Mouse (Mus musculus): ENCODE results near the gene Anxa6. TPM values are rescaled to one million over a fixed set of nuclear protein-coding genes. Genes with fewer than 3 reads are reported as not detected.

Gene Anxa6
- 10 to 100 TPM; 85.6 to 95.3 (median 89.4) TPM for total RNA-seq (2022)

DNA sequence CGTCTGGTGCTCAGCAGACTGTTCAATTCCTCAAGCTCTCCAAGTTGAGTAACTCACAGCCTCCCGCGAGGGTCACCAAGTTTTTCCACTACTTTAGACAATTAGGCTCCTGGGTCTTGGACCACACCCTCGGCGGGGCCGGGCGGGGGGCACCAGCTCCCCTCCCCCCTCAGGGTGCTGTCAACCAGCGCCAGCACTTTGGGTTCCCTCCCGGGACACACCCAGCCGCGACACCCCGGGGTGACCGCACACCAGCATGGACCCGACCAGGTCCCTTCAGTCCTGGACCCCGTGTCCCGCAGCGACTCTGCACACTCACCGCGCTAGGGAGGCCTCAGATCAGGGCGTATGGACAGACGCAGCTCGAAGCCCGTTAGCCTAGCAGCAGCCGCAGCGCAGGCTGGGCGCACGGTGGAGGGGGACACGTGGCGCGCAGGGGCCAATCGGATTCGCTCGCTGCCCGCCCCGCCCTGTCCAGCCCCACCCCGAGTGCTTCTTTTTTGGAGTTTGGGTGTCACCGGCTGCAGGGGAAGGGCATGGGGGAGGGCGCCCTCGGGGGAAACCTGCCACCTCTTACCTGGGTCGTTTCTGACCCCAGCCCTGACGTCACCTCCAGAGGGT, at the start of gene Anxa6:
TSS of gene Anxa6 (minus strand) at position 406 of the 621 bp plus-strand sequence.
- DNase-seq (ENCODE audit: low spot score in 2 of 2), result peak in 1 of 2 experiments; percentile 65

GRCm38 (mm10) chr11:55081206-55081605, 48.0 kb upstream of the Anxa6 start:
- DNase-seq (ENCODE audit: low spot score in 2 of 2), result no peak

GRCm38 (mm10) chr11:55079180-55079579, 45.9 kb upstream of the Anxa6 start:
- DNase-seq (ENCODE audit: low spot score in 2 of 2), result no peak

DNA sequence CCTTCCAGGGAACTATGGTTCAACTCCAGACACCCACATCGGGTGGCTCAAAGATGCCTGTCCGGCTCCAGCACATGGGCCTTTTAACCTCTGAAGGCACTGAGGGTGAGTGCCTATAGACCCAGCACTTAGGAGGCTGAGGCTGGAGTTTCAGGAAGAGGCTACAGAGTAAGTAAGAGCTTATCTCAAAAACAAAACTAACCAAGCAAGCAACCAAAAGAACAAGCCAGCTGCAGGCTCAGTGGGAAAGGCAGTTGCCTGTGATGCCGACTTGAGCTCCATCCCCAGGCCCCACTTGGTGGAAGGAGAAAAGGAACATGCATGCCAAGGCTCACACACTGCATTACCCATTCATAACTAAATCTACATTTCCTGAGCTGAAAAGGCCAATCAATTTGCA, 45.3 kb upstream of the Anxa6 start:
- no peak for DNase-seq (ENCODE audit: low spot score in 2 of 2)

DNA sequence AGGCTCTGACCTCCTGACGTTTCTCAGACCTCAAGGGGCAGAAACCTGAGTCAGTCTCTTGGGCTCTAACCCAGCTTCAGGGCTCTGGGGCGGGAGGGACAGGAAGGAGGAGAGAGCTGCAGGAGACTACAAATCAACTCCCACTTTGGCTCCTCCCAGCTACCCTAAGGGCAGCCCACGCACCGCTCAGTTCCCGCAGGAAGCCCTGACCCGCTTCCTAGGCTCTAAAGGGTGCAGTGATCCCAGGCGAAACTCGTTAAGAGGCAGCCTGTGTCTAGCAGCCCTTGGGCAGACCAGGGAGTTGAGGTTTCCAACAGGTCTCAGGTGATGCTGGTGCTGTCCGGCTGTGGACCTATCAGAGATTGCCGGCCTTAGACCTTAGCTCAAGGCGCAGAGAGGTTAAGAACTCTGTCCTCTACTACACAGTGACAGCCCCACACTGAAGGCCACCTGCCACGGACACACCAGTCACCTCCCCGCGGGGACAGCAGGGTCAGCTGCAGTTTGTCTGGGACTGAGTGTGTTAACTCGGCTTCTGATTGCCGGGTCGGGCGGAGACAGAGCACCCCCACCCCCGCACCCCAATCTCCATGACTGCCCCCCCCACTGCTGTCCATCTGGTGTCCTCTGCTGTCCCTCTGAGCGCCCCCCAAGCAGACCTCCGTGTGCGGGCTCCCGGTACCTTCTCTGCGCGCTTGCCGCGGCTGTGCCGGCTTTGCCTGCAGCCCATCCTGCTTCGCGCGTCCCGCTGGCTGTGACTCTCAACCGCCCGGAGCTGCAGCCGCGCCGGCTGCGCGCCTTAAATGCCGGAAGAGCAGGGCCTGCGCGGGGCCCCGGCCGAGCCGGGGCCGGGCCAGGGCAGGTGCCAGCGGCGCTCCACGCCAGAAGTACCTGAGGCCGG, 44.3 kb upstream of the Anxa6 start, which contains the start of gene Ccdc69:
TSS of gene Ccdc69 (minus strand) at position 801 of the 901 bp plus-strand sequence.
- no peak for DNase-seq (ENCODE audit: low spot score in 2 of 2)

DNA sequence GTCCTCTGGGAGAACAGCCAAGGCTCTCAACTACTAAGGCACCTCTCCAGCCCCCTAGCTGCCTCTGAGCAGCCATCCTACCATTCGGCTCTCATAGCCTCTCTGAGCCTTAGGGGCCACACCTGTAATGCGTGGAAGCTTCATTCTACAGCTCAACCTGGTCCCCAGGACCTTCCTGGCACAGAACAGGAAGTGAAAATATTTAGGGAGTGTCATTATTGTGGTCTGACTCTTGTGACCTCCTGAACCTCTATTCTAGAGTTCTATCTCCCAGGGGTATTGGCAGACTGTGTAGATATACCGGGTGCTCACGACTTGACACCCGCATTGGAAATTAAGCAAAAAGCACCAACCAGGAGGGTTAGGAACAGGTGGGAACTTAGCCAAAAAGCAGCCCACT, 43.0 kb upstream of the Anxa6 start:
- DNase-seq (ENCODE audit: low spot score in 2 of 2), result no peak

DNA sequence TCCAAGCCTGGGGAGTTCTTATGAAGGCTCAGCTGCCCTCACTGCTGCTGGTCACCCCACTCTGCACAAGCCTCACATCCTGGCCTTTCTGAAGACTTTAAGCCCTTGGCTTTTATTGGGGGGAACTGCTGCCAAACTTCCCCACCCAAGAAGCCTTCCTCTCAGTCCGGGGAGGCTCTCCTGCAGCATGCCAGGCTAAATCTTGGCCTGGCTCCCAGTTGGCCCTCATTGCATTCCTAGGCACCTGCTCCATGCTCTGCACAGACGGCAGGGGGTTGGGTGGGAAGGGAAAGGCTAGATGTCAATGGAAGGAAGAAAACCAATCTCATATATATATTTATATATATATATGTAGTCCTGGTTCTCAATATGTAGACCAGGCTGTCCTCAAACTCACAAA, 42.4 kb upstream of the Anxa6 start:
- DNase-seq (ENCODE audit: low spot score in 2 of 2), result no peak

DNA sequence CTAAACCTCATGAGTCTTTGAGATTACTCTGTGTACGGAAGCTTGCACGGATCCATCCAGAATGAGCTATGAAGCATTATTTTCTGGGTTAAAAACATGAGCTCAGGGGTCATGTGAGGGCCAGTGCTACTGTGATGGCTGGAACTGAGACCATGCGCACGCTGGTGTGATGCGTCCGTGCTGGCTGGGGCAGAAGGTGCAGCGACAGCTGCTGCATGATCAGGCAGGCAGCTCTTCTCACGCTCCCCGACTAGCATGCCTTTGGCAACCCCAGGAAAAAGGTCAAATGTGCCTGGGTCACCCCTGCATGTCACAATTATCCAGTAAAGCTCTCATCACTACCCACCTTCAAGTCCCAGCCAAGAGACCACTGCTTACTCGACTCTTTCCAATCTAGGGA, 39.9 kb upstream of the Anxa6 start:
- DNase-seq (ENCODE audit: low spot score in 2 of 2), result no peak

GRCm38 (mm10) chr11:55072467-55072866, 39.2 kb upstream of the Anxa6 start:
- no peak for DNase-seq (ENCODE audit: low spot score in 2 of 2)

- no peak for DNase-seq (ENCODE audit: low spot score in 2 of 2)
Measured at GRCm38 (mm10) chr11:55071344-55071743, 38.1 kb upstream of the Anxa6 start.

DNA sequence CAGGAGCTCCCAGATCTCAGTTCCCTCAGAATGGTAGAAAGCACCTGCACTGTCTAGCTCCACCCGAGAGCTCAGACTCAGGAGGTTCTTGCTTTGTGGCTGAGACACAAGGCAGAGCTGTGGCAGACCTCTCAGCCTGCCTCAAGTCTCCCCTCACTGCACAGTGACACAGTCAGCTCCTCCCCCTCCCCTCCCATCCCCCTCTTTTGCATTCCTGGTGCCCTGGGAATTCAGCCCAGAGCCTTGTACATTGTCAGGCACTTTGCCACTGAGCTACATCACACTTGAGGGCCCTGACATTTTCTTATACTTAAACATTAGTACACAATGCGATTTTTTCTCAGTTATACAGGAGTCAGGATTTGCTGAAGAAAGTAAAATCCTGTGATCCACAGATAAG, 35.8 kb upstream of the Anxa6 start:
- no peak for DNase-seq (ENCODE audit: low spot score in 2 of 2)

- DNase-seq (ENCODE audit: low spot score in 2 of 2), result no peak
Measured at GRCm38 (mm10) chr11:55066921-55067320, 33.7 kb upstream of the Anxa6 start.

- DNase-seq (ENCODE audit: low spot score in 2 of 2), result no peak
Measured at GRCm38 (mm10) chr11:55062856-55063255, 29.6 kb upstream of the Anxa6 start.

DNA sequence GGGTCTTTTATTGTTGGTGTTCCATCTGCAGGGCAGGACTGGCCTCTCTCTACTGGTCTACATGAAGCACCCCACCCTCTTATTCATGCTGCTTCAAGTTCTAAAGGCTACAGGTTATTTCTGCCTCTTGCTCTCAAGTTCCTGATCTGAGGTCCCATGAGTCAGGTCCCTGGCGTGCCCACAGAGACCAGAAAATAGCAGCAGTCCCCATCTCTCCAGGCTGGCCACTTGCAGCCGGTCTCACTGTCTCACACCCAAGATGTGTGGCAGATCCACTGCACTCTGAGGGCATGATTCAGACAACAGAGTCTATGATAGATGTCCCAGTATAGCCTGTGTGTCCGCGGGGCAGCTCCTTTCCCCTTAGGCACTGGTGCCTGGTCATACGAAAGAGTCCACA, 27.6 kb upstream of the Anxa6 start:
- no peak for DNase-seq (ENCODE audit: low spot score in 2 of 2)

- DNase-seq (ENCODE audit: low spot score in 2 of 2), result no peak
Measured at GRCm38 (mm10) chr11:55057511-55057910, 24.3 kb upstream of the Anxa6 start.

DNA sequence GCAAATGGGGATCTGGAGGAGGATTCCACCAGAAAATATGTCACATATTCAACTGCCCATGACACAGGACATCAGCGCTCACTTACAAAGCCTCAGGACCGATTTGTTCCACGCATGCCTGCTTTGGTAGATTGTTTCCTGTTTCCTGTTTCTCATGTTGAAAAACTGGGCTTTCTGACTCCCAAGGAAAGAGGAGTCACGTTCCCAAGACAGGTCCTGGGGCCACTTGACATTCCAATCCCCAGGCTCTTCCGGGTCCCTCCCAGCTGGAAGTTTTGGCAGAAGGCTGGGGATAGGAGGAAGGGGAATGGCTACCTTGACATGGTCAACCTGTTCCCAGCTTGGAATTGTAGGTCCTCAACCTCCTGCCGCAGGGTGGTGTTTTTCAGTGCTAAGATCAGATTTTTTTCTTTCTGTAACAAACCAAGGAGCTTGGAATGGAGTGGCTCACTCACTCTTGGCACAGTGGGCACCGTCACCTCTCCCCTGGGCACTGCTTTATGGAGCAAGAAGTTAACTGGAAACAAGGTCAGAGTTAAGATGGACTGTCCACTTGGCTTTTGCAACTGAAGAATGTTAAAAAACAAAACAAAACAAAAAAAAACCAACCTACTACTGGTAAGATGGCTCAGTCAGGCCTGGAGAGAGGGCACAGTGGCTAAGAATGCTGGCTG, 17.7 kb upstream of the Anxa6 start:
- no peak for DNase-seq (ENCODE audit: low spot score in 2 of 2)

DNA sequence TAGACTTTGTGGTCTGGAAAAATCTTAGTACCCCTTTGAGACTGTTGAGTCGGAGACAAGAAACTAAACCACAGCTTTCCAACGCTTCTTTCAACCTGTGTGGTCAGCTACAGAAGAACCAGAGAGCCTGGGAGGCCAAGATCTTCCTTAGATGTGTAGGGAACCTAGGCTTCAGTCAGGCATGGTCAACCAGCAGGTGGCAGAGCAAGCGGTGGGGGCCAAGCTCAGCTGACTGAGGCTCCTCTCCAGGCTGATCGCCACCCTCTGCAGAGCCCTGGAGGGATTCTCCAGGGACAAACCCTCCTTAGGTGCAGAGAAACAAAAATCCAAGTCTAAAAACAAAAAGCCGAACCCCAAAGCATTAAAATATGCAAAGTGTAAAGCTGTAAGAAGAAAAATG, 13.4 kb upstream of the Anxa6 start:
- DNase-seq (ENCODE audit: low spot score in 2 of 2), result no peak

DNA sequence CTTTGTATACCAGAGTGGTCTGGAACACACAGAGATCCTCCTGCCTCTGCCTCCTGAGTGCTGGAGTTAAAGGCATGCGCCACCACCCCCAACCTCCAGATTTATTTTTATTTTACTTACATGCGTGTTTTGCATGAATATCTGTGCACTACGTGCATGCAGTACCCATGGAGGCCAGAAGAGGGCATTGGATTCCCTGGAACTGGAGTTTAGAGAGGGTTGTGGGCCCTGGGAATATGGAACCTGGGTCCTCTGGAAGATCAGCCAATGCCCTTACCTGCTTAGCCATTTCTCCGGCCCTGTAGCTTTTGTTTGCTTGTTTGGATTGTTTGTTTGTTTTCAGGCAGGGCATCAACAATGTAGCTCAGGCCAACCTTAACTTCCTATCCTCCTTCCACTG, 8.1 kb upstream of the Anxa6 start:
- DNase-seq (ENCODE audit: low spot score in 2 of 2), result no peak

GRCm38 (mm10) chr11:55039591-55039990, 6.3 kb upstream of the Anxa6 start:
- DNase-seq (ENCODE audit: low spot score in 2 of 2), result peak in 1 of 2 experiments; percentile 74

- no peak for DNase-seq (ENCODE audit: low spot score in 2 of 2)
Measured at GRCm38 (mm10) chr11:55036601-55037000, 3.4 kb upstream of the Anxa6 start.

DNA sequence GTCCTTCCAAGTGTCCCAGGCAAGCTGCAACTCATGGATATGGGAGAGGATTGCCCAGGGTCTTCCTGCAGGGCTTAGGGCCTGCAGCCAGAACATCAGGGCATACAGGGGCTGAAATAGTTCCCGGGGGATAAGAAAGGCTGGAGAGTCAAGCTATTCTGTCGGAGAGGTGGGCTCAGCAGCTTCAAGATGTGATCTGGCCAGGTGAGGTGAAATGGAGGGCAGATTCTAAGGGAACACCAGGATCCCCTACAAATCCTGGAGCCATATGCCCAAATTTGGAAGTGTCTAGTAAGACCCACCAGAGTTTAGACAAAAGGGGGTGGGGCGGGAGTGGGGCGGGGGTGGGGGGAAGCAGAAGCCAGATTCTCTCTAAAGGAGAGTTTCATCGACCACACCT, 959 bp downstream of the Anxa6 start:
- no peak for DNase-seq (ENCODE audit: low spot score in 2 of 2)

GRCm38 (mm10) chr11:55031991-55032280, 1.3 kb downstream of the Anxa6 start:
- no peak for DNase-seq (ENCODE audit: low spot score in 2 of 2)
